Mouse (Mus musculus) spleen, adult 2 months (tissue): ENCODE results near the gene Hsf4.

ENCODE experiments used
- CTCF ChIP-seq: fragments of 200-500 bp; IDR thresholded peaks from 2 replicates; pipeline ENCODE4 v1.5.1; 2011; ENCODE audit warnings: mild to moderate bottlenecking, inconsistent platforms; ENCODE audit not compliant: insufficient read depth, insufficient read length, insufficient replicate concordance; ENCODE audit errors: extremely low read depth
- POLR2A ChIP-seq: fragments of 200-500 bp; IDR thresholded peaks from 2 replicates; pipeline ENCODE4 v1.6.1; 2011; ENCODE audit warnings: low read depth, low read length, inconsistent platforms

DNA sequence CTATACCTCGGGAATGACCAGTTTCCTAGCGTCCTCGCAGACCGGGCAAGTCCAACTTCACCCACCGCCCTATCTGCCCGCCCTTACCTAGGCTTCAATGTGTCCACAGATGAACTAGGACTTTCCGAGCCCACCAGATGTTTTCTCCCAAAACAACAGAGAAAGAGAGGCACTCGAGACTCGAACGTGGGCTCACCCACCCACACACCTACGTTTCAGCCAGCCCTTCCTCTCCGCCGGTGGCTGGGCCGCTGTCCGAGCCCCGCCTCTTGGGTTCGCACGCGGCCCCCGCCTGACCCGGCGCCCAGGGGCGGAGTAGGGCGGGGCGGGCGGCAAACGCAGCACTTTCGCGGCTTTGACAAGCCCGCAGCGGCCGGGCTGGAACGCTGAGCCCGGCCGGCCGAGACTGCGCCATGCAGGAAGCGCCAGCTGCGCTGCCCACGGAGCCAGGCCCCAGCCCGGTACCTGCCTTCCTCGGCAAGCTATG, at the start of gene Hsf4:
- no peak for TF ChIP-seq POLR2A
- TF ChIP-seq CTCF, result no peak
